12 mouse cellular contexts compared by ENCODE assay signal in the genomic region with DNA sequence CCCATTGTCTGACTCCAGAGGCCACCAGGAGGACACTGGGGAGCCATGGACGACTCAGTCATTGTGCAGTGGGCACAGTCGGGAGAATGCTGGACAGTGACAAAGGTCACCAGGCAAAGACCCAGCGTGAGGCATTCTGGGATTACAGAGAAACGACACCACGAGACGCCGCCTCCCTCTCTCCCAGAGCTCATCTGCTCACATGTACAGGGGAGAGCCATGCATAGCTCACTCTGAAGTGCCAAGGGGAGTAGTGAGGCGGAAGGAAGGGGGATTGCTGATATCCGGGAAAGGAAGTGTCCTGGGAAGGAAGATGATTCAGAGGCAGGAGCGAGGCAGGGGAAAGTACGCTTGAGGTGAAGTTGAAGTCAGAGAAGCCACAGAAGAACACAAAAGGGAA. TPM values are rescaled to one million over a fixed set of nuclear protein-coding genes. Genes with fewer than 3 reads are reported as not detected.
A peak's percentile ranks its signal among the peaks of the same experiment; 100 is the strongest.
DNase-seq lines count a peak whose midpoint lies in the region; ATAC-seq and TF ChIP-seq lines count a peak whose summit lies in the region.
"Had no signal": no experiment of that assay in that cellular context is flagged by ENCODE, and none has a peak within 500 bp of the region (broad histone marks: within the 10 kb centered on the region; RNA-seq: fewer than 3 reads in every experiment).

No protein-coding gene starts in this region.

- H3K9ac ChIP-seq in kidney, embryonic 14.5 days (ENCODE audit: low read depth, low read length): no peak overlapping the region
- H3K9ac ChIP-seq: neural tube, embryonic 12.5 days had no signal

- H3K4me1 ChIP-seq in kidney, adult 2 months (ENCODE audit: control insufficient read depth, insufficient read depth, low read length): 0 out of 2 replicates have a peak, but pooled peaks cover 5% of the 10 kb centered on the region
- H3K4me1 ChIP-seq in kidney, embryonic 14.5 days (ENCODE audit: control insufficient read depth, insufficient read depth, low read length): no peaks in the 10 kb centered on the region
- peaks cover 57% of the 10 kb centered on the region for H3K4me1 ChIP-seq in small intestine, adult 2 months (ENCODE audit: control insufficient read depth, insufficient read depth, insufficient read length, low read length)
- H3K4me1 ChIP-seq: neural tube, embryonic 12.5 days had no signal

- peak overlapping the region; percentile 13; the same call in 1 of the 2 replicates for H3K27ac ChIP-seq in kidney, adult 2 months (ENCODE audit: insufficient read depth, low read depth, low read length)
- H3K27ac ChIP-seq in kidney, embryonic 14.5 days (ENCODE audit: low read depth, low read length): no peak overlapping the region
- peak overlapping the region; percentile 97 for H3K27ac ChIP-seq in small intestine, adult 2 months (ENCODE audit: insufficient read depth, low read depth, low read length)
- H3K27ac ChIP-seq in left cerebral cortex, adult 2 months: no peak overlapping the region
- H3K27ac ChIP-seq: neural tube, embryonic 12.5 days had no signal

- peak; percentile 74 for DNase-seq in kidney, adult 2 months
- DNase-seq in heart, postnatal 4 days: peak; percentile 24
- DNase-seq in kidney, postnatal 36 days: peak; percentile 68 to 70
- no peak for DNase-seq in left cerebral cortex, adult 2 months (ENCODE audit: extremely low spot score in 1 of 2, low spot score in 2 of 2)
- no peak for DNase-seq in left cerebral cortex, postnatal 36 days (ENCODE audit: low spot score in 2 of 2)
- DNase-seq: cerebellum, adult 18-20 months; gastrocnemius, postnatal 25 days had no signal

- intact Hi-C loops in left cerebral cortex, adult 2 months (cut with DNase I): no loop called here
- intact Hi-C loops in left cerebral cortex, postnatal 36 days (cut with DNase I): no loop called here

- no peak overlapping the region for H3K4me3 ChIP-seq in kidney, adult 2 months (ENCODE audit: insufficient read depth, low read depth, low read length)
- no peak overlapping the region for H3K4me3 ChIP-seq in kidney, embryonic 14.5 days (ENCODE audit: low read length)
- peak overlapping the region; percentile 33 for H3K4me3 ChIP-seq in small intestine, adult 2 months (ENCODE audit: low read depth, low read length)
- no peak overlapping the region for H3K4me3 ChIP-seq in left cerebral cortex, adult 2 months
- H3K4me3 ChIP-seq: neural tube, embryonic 12.5 days had no signal

- no peak for TF ChIP-seq CTCF in kidney, adult 2 months (conservative IDR thresholded peaks at IDR 0.05; ENCODE audit: insufficient read depth, insufficient read length, low read depth, low read length)
- no peak for TF ChIP-seq CTCF in small intestine, adult 2 months (IDR thresholded peaks at IDR 0.05; ENCODE audit: extremely low read depth, insufficient read length, insufficient replicate concordance, low read depth, low read length)
- no peak for TF ChIP-seq CTCF in left cerebral cortex, adult 2 months (IDR thresholded peaks at IDR 0.05)

- peaks cover under 1% of the 10 kb centered on the region for H3K36me3 ChIP-seq in kidney, adult 2 months (ENCODE audit: control insufficient read depth, insufficient read depth, low read length)
- H3K36me3 ChIP-seq in kidney, embryonic 14.5 days (ENCODE audit: control insufficient read depth, insufficient read depth, low read length): no peaks in the 10 kb centered on the region
- H3K36me3 ChIP-seq in small intestine, adult 2 months (ENCODE audit: control insufficient read depth, insufficient read depth, low read length): peaks cover 22% of the 10 kb centered on the region
- H3K36me3 ChIP-seq: neural tube, embryonic 12.5 days had no signal

- no peak for ATAC-seq in kidney, embryonic 14.5 days (ENCODE audit: low FRiP score, low TSS enrichment)
- ATAC-seq: inflammation-experienced regulatory T-cells, adult 6 months had no signal

- H3K4me2 ChIP-seq in kidney, embryonic 14.5 days (replicated peaks; ENCODE audit: low read depth, low read length): no peak overlapping the region
- H3K4me2 ChIP-seq: midbrain, embryonic 11.5 days; neural tube, embryonic 12.5 days had no signal

- 21% methylated on average over 11 of the region's 11 CpGs for WGBS in kidney, adult 2 months
- WGBS in kidney, embryonic 14.5 days: 46% methylated on average over 11 of the region's 11 CpGs
- 10% methylated on average over 11 of the region's 11 CpGs for WGBS in small intestine, adult 2 months

- H3K27me3 ChIP-seq in kidney, adult 2 months (replicated peaks; ENCODE audit: control insufficient read depth, insufficient read depth, low read length): no peaks in the 10 kb centered on the region
- H3K27me3 ChIP-seq in kidney, embryonic 14.5 days (ENCODE audit: control insufficient read depth, insufficient read depth, low read length): no peaks in the 10 kb centered on the region
- no peaks in the 10 kb centered on the region for H3K27me3 ChIP-seq in small intestine, adult 2 months (ENCODE audit: control insufficient read depth, insufficient read depth, low read length)
- H3K27me3 ChIP-seq: neural tube, embryonic 12.5 days had no signal

- TF ChIP-seq POLR2A in kidney, adult 2 months (IDR thresholded peaks at IDR 0.05; ENCODE audit: low read depth, low read length): no peak
- TF ChIP-seq POLR2A in small intestine, adult 2 months (IDR thresholded peaks at IDR 0.05; ENCODE audit: low read depth, low read length): 0 out of 2 replicates have a peak, but pooled peaks have one; percentile 30

- H3K9me3 ChIP-seq in kidney, embryonic 14.5 days (ENCODE audit: control insufficient read depth, low read length): no peaks in the 10 kb centered on the region
- H3K9me3 ChIP-seq: neural tube, embryonic 12.5 days had no signal

RNA-seq across cellular contexts. Expression of a gene that starts 26.9 kb away (rescaled TPM):
- 11.3 and 12.0 TPM in 2 replicates for polyA plus RNA-seq in kidney, adult 2 months (2012; rRNA removed)
- 16.0 and 40.3 TPM in 2 replicates for polyA plus RNA-seq in kidney, embryonic 14.5 days (2014; fragmentation: Nextera tagmentation; extraction: Ambion mirVana)
- total RNA-seq in heart, postnatal 4 days (2021): 10 to 100 TPM; 13.1 to 14.0 TPM
- polyA plus RNA-seq in small intestine, adult 2 months (2012; rRNA removed): 8.3 and 16.0 TPM in 2 replicates
- total RNA-seq in left cerebral cortex, adult 2 months (2021): 10 to 100 TPM; 69.9 to 81.2 TPM
- 10 to 100 TPM; 63.0 to 70.7 TPM for total RNA-seq in left cerebral cortex, postnatal 36 days (2021)

Comparison
In these comparisons a context has a peak if more than half of its experiments do, and no peak if none do; other contexts are left out.
1. H3K27ac ChIP-seq: peak in kidney, adult 2 months (single experiment) and small intestine, adult 2 months (single experiment); none in kidney, embryonic 14.5 days (single experiment) and left cerebral cortex, adult 2 months (single experiment).
2. DNase-seq: peak in kidney, adult 2 months (single experiment), heart, postnatal 4 days (single experiment) and kidney, postnatal 36 days (2 of 2); none in left cerebral cortex, adult 2 months (0 of 2) and left cerebral cortex, postnatal 36 days (0 of 2).
3. RNA of a gene that starts 26.9 kb away (total RNA-seq): 69.9 to 81.2 TPM in left cerebral cortex, adult 2 months and 63.0 to 70.7 TPM in left cerebral cortex, postnatal 36 days; 13.1 to 14.0 TPM in heart, postnatal 4 days; every median in the first group is over 4 times any median in the second.